In the genomic region with DNA sequence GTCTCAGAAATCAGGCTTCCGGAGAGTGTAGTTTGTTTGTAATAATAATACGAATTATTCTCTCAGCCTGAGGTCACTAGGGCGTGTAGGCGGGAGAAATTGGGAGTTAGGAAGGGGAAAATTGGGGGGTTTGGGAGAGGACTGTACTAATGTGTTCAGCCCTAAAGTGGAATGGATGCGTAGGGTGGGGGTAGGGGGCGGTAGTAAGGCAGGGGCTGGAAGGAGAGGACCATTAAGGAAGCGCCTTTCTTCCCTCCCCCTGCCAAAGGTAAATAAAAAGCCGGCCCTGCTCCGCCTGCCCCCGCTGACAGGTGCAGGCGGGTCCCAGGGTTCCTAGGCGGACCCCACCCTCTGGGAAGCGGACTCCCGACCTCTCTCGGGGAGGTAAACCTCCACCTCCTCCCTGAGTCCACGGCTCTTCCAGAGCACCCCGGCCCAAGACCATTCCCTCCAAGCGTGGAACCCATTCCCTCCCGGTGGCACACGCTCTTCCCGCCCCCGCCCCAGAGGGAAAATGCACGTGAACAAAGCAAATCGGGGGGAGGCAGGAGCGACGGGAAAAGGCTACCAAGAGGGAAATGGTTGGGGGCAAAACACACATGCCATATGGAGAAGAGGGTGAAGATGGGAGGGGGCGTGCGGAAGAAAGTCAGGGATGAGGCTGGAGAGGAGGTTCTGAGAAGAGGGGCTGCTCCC, we compare ENCODE assay signal across 9 mouse cellular contexts. TPM values are rescaled to one million over a fixed set of nuclear protein-coding genes. Genes with fewer than 3 reads are reported as not detected.
DNase-seq lines count a peak whose midpoint lies in the region; ATAC-seq and TF ChIP-seq lines count a peak whose summit lies in the region.
"Had no signal": no experiment of that assay in that cellular context is flagged by ENCODE, and none has a peak within 500 bp of the region (broad histone marks: within the 10 kb centered on the region; RNA-seq: fewer than 3 reads in every experiment).

No protein-coding gene starts in this region.

- H3K9me3 ChIP-seq in heart, embryonic 10.5 days: no peaks in the 10 kb centered on the region
- H3K9me3 ChIP-seq in embryonic facial prominence, embryonic 12.5 days: no peaks in the 10 kb centered on the region
- no peaks in the 10 kb centered on the region for H3K9me3 ChIP-seq in limb, embryonic 13.5 days
- H3K9me3 ChIP-seq in stomach, postnatal 0 days (ENCODE audit: control insufficient read depth, low read length): no peaks in the 10 kb centered on the region

- H3K79me2 ChIP-seq in C2C12 (ENCODE audit: control insufficient read depth, insufficient read depth): no peaks in the 10 kb centered on the region

- no peak overlapping the region for H3K27ac ChIP-seq in heart, embryonic 10.5 days
- no peak overlapping the region for H3K27ac ChIP-seq in embryonic facial prominence, embryonic 12.5 days
- H3K27ac ChIP-seq in limb, embryonic 13.5 days: no peak overlapping the region
- H3K27ac ChIP-seq in stomach, postnatal 0 days (replicated peaks): no peak overlapping the region

- H3K27me3 ChIP-seq in heart, embryonic 10.5 days (ENCODE audit: insufficient read depth, poor library complexity, severe bottlenecking): peaks cover 52% of the 10 kb centered on the region
- H3K27me3 ChIP-seq in C2C12 (ENCODE audit: control insufficient read depth, insufficient read depth, insufficient read length): no peaks in the 10 kb centered on the region
- H3K27me3 ChIP-seq in embryonic facial prominence, embryonic 12.5 days: peaks cover 27% of the 10 kb centered on the region
- H3K27me3 ChIP-seq in limb, embryonic 13.5 days: peaks cover 41% of the 10 kb centered on the region
- H3K27me3 ChIP-seq in stomach, postnatal 0 days (ENCODE audit: control insufficient read depth, insufficient read depth, low read length): no peaks in the 10 kb centered on the region; the same call in 1 of the 2 replicates

- TF ChIP-seq CTCF in C2C12 (IDR thresholded peaks at IDR 0.05; ENCODE audit: control insufficient read depth, insufficient read depth, insufficient read length): no peak
- no peak for TF ChIP-seq CTCF in stomach, postnatal 0 days (IDR thresholded peaks at IDR 0.05; ENCODE audit: low read depth)

- no peaks in the 10 kb centered on the region for H3K79me3 ChIP-seq in C2C12 (ENCODE audit: low read depth)

- H3K4me3 ChIP-seq in heart, embryonic 10.5 days: peak overlapping the region; percentile 74
- H3K4me3 ChIP-seq in C2C12 (ENCODE audit: insufficient read depth, poor library complexity, severe bottlenecking): peak overlapping the region; percentile 39
- H3K4me3 ChIP-seq in embryonic facial prominence, embryonic 12.5 days: peak overlapping the region; percentile 59
- peak overlapping the region; percentile 66 for H3K4me3 ChIP-seq in limb, embryonic 13.5 days
- peak overlapping the region; percentile 58 for H3K4me3 ChIP-seq in stomach, postnatal 0 days (ENCODE audit: low read depth, low read length)

- peak; percentile 6; the same call in 1 of the 2 replicates for ATAC-seq in embryonic facial prominence, embryonic 12.5 days (ENCODE audit: insufficient number of reproducible peaks, insufficient read depth, low FRiP score, low TSS enrichment)
- 0 out of 2 replicates have a peak, but pooled peaks have one; percentile 3 for ATAC-seq in limb, embryonic 13.5 days (ENCODE audit: low FRiP score, low read depth)
- ATAC-seq in stomach, postnatal 0 days (ENCODE audit: low FRiP score, low TSS enrichment): peak; percentile 34; the same call in 1 of the 2 replicates

- H3K4me2 ChIP-seq in embryonic facial prominence, embryonic 12.5 days (replicated peaks): peak overlapping the region; percentile 97
- H3K4me2 ChIP-seq in limb, embryonic 13.5 days (replicated peaks): peak overlapping the region; percentile 95
- H3K4me2 ChIP-seq in stomach, postnatal 0 days (replicated peaks; ENCODE audit: low read depth): peak overlapping the region; percentile 92

- WGBS in heart, embryonic 10.5 days: under 1% methylated on average over 28 of the region's 28 CpGs
- under 1% methylated on average over 26 of the region's 28 CpGs for WGBS in embryonic facial prominence, embryonic 12.5 days
- under 1% methylated on average over 28 of the region's 28 CpGs for WGBS in limb, embryonic 13.5 days
- 3% methylated on average over 26 of the region's 28 CpGs for WGBS in stomach, postnatal 0 days

- H3K36me3 ChIP-seq in heart, embryonic 10.5 days: no peaks in the 10 kb centered on the region
- peaks cover 6% of the 10 kb centered on the region for H3K36me3 ChIP-seq in C2C12 (ENCODE audit: control insufficient read depth, insufficient read depth)
- H3K36me3 ChIP-seq in embryonic facial prominence, embryonic 12.5 days: no peaks in the 10 kb centered on the region
- no peaks in the 10 kb centered on the region for H3K36me3 ChIP-seq in limb, embryonic 13.5 days
- H3K36me3 ChIP-seq in stomach, postnatal 0 days (ENCODE audit: control insufficient read depth, insufficient read depth, low read length): no peaks in the 10 kb centered on the region

- no peak for DNase-seq in heart, embryonic 10.5 days (ENCODE audit: low spot score)
- no peak for DNase-seq in heart, postnatal 10 days
- peak; percentile 21 for DNase-seq in stomach, postnatal 0 days (ENCODE audit: low spot score)
- no peak for DNase-seq in frontal cortex, postnatal 25 days (ENCODE audit: low spot score in 2 of 2)
- no peak for DNase-seq in layer of hippocampus, postnatal 14 days (ENCODE audit: low spot score in 2 of 2)

- peaks cover 21% of the 10 kb centered on the region for H3K4me1 ChIP-seq in heart, embryonic 10.5 days
- H3K4me1 ChIP-seq in embryonic facial prominence, embryonic 12.5 days: peaks cover 7% of the 10 kb centered on the region; the same call in 1 of the 2 replicates
- H3K4me1 ChIP-seq in limb, embryonic 13.5 days: peaks cover 11% of the 10 kb centered on the region
- 0 out of 2 replicates have a peak, but pooled peaks cover 3% of the 10 kb centered on the region for H3K4me1 ChIP-seq in stomach, postnatal 0 days (replicated peaks; ENCODE audit: control insufficient read depth, insufficient read depth)

- peak overlapping the region; percentile 61 for H3K9ac ChIP-seq in embryonic facial prominence, embryonic 12.5 days
- peak overlapping the region; percentile 73 for H3K9ac ChIP-seq in limb, embryonic 13.5 days
- peak overlapping the region; percentile 47; the same call in 1 of the 2 replicates for H3K9ac ChIP-seq in stomach, postnatal 0 days (ENCODE audit: low read length)

- H3ac ChIP-seq in C2C12 (ENCODE audit: control insufficient read depth, insufficient read length, low read depth): peak overlapping the region; percentile 71

- no peak for TF ChIP-seq EP300 in stomach, postnatal 0 days (optimal IDR thresholded peaks at IDR 0.05)

- intact Hi-C loops in heart, postnatal 10 days (cut with DNase I): loop anchor here (2.0 to 10.0 kb wide), 4 partner anchors 56 to 559 kb away; no protein-coding TSS in a partner anchor

TF ChIP-seq in C2C12, 6 proteins besides CTCF, POLR2A, EP300 and RAD21 (continues in another document):
- TF ChIP-seq MAX (IDR thresholded peaks at IDR 0.05) (no peak), CEBPB (IDR thresholded peaks at IDR 0.05; ENCODE audit: low read depth) (no peak), MYOG (IDR thresholded peaks at IDR 0.05; ENCODE audit: control insufficient read depth, extremely low read depth, insufficient read length) (no peak)

RNA-seq across cellular contexts. Expression of a gene that starts 0.9 kb away (rescaled TPM):
- polyA plus RNA-seq in heart, embryonic 10.5 days (2016; fragmentation: Nextera tagmentation; extraction: Ambion mirVana): 0.21 and 0.30 TPM in 2 replicates
- total RNA-seq in heart, postnatal 10 days (2021): 1 to 10 TPM; 1.2 to 1.6 TPM
- polyA plus RNA-seq in C2C12 (2012; fragmentation: generic; extraction: Trizol): 15.6 TPM
- polyA plus RNA-seq in embryonic facial prominence, embryonic 12.5 days (2016; fragmentation: Nextera tagmentation; extraction: Ambion mirVana): 1.2 and 1.4 TPM in 2 replicates
- polyA plus RNA-seq in limb, embryonic 13.5 days (2015; fragmentation: Nextera tagmentation; extraction: Ambion mirVana): 0.45 and 0.56 TPM in 2 replicates
- polyA plus RNA-seq in stomach, postnatal 0 days (2015; fragmentation: Nextera tagmentation; extraction: Ambion mirVana): 0.10 and 0.12 TPM in 2 replicates
- 10 to 100 TPM; 76.4 to 77.5 TPM for total RNA-seq in layer of hippocampus, postnatal 14 days (2021)

RNA-seq across cellular contexts. Expression of a gene that starts 25.9 kb away (rescaled TPM):
- 165 and 193 TPM in 2 replicates for polyA plus RNA-seq in heart, embryonic 10.5 days (2016; fragmentation: Nextera tagmentation; extraction: Ambion mirVana)
- 100 to 1,000 TPM; 104 to 121 TPM for total RNA-seq in heart, postnatal 10 days (2021)
- polyA plus RNA-seq in C2C12 (2012; fragmentation: generic; extraction: Trizol): 694 TPM
- polyA plus RNA-seq in embryonic facial prominence, embryonic 12.5 days (2016; fragmentation: Nextera tagmentation; extraction: Ambion mirVana): 102 and 107 TPM in 2 replicates
- polyA plus RNA-seq in limb, embryonic 13.5 days (2015; fragmentation: Nextera tagmentation; extraction: Ambion mirVana): 118 and 123 TPM in 2 replicates
- 60.5 and 68.0 TPM in 2 replicates for polyA plus RNA-seq in stomach, postnatal 0 days (2015; fragmentation: Nextera tagmentation; extraction: Ambion mirVana)
- 10 to 100 TPM; 59.4 to 60.1 TPM for total RNA-seq in layer of hippocampus, postnatal 14 days (2021)

RNA-seq across cellular contexts. Expression of a gene that starts 37.0 kb away (rescaled TPM):
- 0.59 and 0.67 TPM in 2 replicates for polyA plus RNA-seq in heart, embryonic 10.5 days (2016; fragmentation: Nextera tagmentation; extraction: Ambion mirVana)
- total RNA-seq in heart, postnatal 10 days (2021): 1 to 10 TPM; 1.3 to 1.9 TPM
- polyA plus RNA-seq in C2C12 (2012; fragmentation: generic; extraction: Trizol): 0.42 TPM
- 0.36 TPM in 2 replicates for polyA plus RNA-seq in embryonic facial prominence, embryonic 12.5 days (2016; fragmentation: Nextera tagmentation; extraction: Ambion mirVana)
- 0.32 and 0.46 TPM in 2 replicates for polyA plus RNA-seq in limb, embryonic 13.5 days (2015; fragmentation: Nextera tagmentation; extraction: Ambion mirVana)
- polyA plus RNA-seq in stomach, postnatal 0 days (2015; fragmentation: Nextera tagmentation; extraction: Ambion mirVana): 0.06 and 0.12 TPM in 2 replicates
- 1 to 10 TPM; 2.7 to 3.7 TPM for total RNA-seq in layer of hippocampus, postnatal 14 days (2021)

RNA-seq across cellular contexts. Expression of a gene that starts 49.5 kb away (rescaled TPM):
- polyA plus RNA-seq in heart, embryonic 10.5 days (2016; fragmentation: Nextera tagmentation; extraction: Ambion mirVana): 3.0 and 4.8 TPM in 2 replicates
- under 1 TPM; 0.60 to 0.72 TPM for total RNA-seq in heart, postnatal 10 days (2021)
- 8.4 TPM for polyA plus RNA-seq in C2C12 (2012; fragmentation: generic; extraction: Trizol)
- 4.7 and 7.2 TPM in 2 replicates for polyA plus RNA-seq in embryonic facial prominence, embryonic 12.5 days (2016; fragmentation: Nextera tagmentation; extraction: Ambion mirVana)
- polyA plus RNA-seq in limb, embryonic 13.5 days (2015; fragmentation: Nextera tagmentation; extraction: Ambion mirVana): 8.9 and 9.4 TPM in 2 replicates
- polyA plus RNA-seq in stomach, postnatal 0 days (2015; fragmentation: Nextera tagmentation; extraction: Ambion mirVana): 19.9 and 20.1 TPM in 2 replicates
- total RNA-seq in layer of hippocampus, postnatal 14 days (2021): under 1 TPM; 0.57 to 0.71 TPM
- total RNA-seq: CH12.LX had no signal

RNA-seq across cellular contexts. Expression of a gene that starts 58.7 kb away (rescaled TPM):
- polyA plus RNA-seq in heart, embryonic 10.5 days (2016; fragmentation: Nextera tagmentation; extraction: Ambion mirVana): 40.8 and 45.2 TPM in 2 replicates
- total RNA-seq in heart, postnatal 10 days (2021): 10 to 100 TPM; 19.6 to 31.8 TPM
- polyA plus RNA-seq in C2C12 (2012; fragmentation: generic; extraction: Trizol): 11.7 TPM
- polyA plus RNA-seq in embryonic facial prominence, embryonic 12.5 days (2016; fragmentation: Nextera tagmentation; extraction: Ambion mirVana): 69.8 and 71.0 TPM in 2 replicates
- polyA plus RNA-seq in limb, embryonic 13.5 days (2015; fragmentation: Nextera tagmentation; extraction: Ambion mirVana): 63.0 and 64.7 TPM in 2 replicates
- 20.2 and 21.6 TPM in 2 replicates for polyA plus RNA-seq in stomach, postnatal 0 days (2015; fragmentation: Nextera tagmentation; extraction: Ambion mirVana)
- total RNA-seq in layer of hippocampus, postnatal 14 days (2021): 10 to 100 TPM; 19.2 to 20.8 TPM
